Mouse (Mus musculus): ENCODE results near the gene Slc30a4. TPM values are rescaled to one million over a fixed set of nuclear protein-coding genes. Genes with fewer than 3 reads are reported as not detected.

Gene Slc30a4
- total RNA-seq, 1 experiment from 2014 or later = 20.4 TPM

GRCm38 (mm10) chr2:122638029-122638428 lies 64.4 kb downstream of the Slc30a4 start:
- ATAC-seq (replicated peaks in 1 of 2; ENCODE audit: insufficient read depth in 1 of 2, low FRiP score in 2 of 2, low TSS enrichment in 1 of 2, low read depth in 1 of 2, poor library complexity in 2 of 2, severe bottlenecking in 2 of 2) = no peak

GRCm38 (mm10) chr2:122637526-122637997 lies 64.9 kb downstream of the Slc30a4 start:
- ATAC-seq (replicated peaks in 1 of 2; ENCODE audit: insufficient read depth in 1 of 2, low FRiP score in 2 of 2, low TSS enrichment in 1 of 2, low read depth in 1 of 2, poor library complexity in 2 of 2, severe bottlenecking in 2 of 2) = peak; percentile 93 to 96

GRCm38 (mm10) chr2:122636686-122637085 lies 65.8 kb downstream of the Slc30a4 start, which contains the start of gene AA467197:
Gene AA467197 (plus strand): TSS chr2:122636986.
- ATAC-seq (replicated peaks in 1 of 2; ENCODE audit: insufficient read depth in 1 of 2, low FRiP score in 2 of 2, low TSS enrichment in 1 of 2, low read depth in 1 of 2, poor library complexity in 2 of 2, severe bottlenecking in 2 of 2) = no peak

Other genes starting within 250 kb of the Slc30a4 start
- 1.1 TPM in 1 of 2 replicates, not detected in the other for gene Gm14085, start 217.7 kb downstream of the Slc30a4 start, total RNA-seq (2017)
- 26.8 and 40.8 TPM in 2 replicates for gene Gatm, start 91.4 kb downstream of the Slc30a4 start, total RNA-seq (2017)
- 21.9 and 25.4 TPM in 2 replicates for gene AA467197, start 65.7 kb downstream of the Slc30a4 start, total RNA-seq (2017)
- 27.9 and 49.3 TPM in 2 replicates for gene Bloc1s6, start 35.8 kb upstream of the Slc30a4 start, total RNA-seq (2017)
- 33.5 and 50.2 TPM in 2 replicates for gene Sqor, start 62.6 kb upstream of the Slc30a4 start, total RNA-seq (2017)